Mouse (Mus musculus): Measurements from ENCODE around the gene Adamts17. TPM values are rescaled to one million over a fixed set of nuclear protein-coding genes. Genes with fewer than 3 reads are reported as not detected.

Adamts17 gene
- total RNA-seq, 2 experiments from 2014 or later = 14.4 to 18.2 TPM

GRCm38 (mm10) chr7:67097096-67097495 is 257.6 kb downstream of the Adamts17 start:
- no peak for DNase-seq

GRCm38 (mm10) chr7:67101418-67101973 is 262.0 kb downstream of the Adamts17 start:
- no peak for DNase-seq

- DNase-seq = no peak
These were observed 271.1 kb downstream of the Adamts17 start for GRCm38 (mm10) chr7:67110551-67111159.

GRCm38 (mm10) chr7:67112495-67113216 is 273.1 kb downstream of the Adamts17 start:
- DNase-seq = peak; percentile 25

GRCm38 (mm10) chr7:67114056-67114455 is 274.5 kb downstream of the Adamts17 start:
- peak; percentile 12 for DNase-seq

- no peak for DNase-seq
These were observed 275.5 kb downstream of the Adamts17 start for GRCm38 (mm10) chr7:67115056-67115455.

GRCm38 (mm10) chr7:67135140-67135539 is 295.6 kb downstream of the Adamts17 start:
- no peak for DNase-seq

- DNase-seq = no peak
These were observed 302.9 kb downstream of the Adamts17 start for GRCm38 (mm10) chr7:67142347-67143015.

- DNase-seq = peak; percentile 46
These were observed 306.2 kb downstream of the Adamts17 start for GRCm38 (mm10) chr7:67145748-67146147.

- DNase-seq = no peak
These were observed 306.6 kb downstream of the Adamts17 start for GRCm38 (mm10) chr7:67146151-67146550.

- DNase-seq = no peak
These were observed 310.2 kb downstream of the Adamts17 start for GRCm38 (mm10) chr7:67149707-67150106.

GRCm38 (mm10) chr7:67152626-67153025 is 313.1 kb downstream of the Adamts17 start:
- no peak for DNase-seq

GRCm38 (mm10) chr7:67162135-67162534 is 322.6 kb downstream of the Adamts17 start:
- DNase-seq = no peak

GRCm38 (mm10) chr7:67168288-67168687 is 328.8 kb downstream of the Adamts17 start:
- DNase-seq = no peak

GRCm38 (mm10) chr7:67168763-67169569 is 329.4 kb downstream of the Adamts17 start:
- DNase-seq = no peak

- no peak for DNase-seq
These were observed 334.1 kb downstream of the Adamts17 start for GRCm38 (mm10) chr7:67173522-67174195.

GRCm38 (mm10) chr7:67183786-67184185 is 344.3 kb downstream of the Adamts17 start:
- DNase-seq = no peak

GRCm38 (mm10) chr7:67199412-67199811 is 359.9 kb downstream of the Adamts17 start:
- DNase-seq = peak; percentile 81

All from heart, postnatal 4 days (tissue).